Mouse (Mus musculus) 416B (cell line): ENCODE data around the gene Nt5dc3.

Experiments
- DNase-seq: peaks from one replicate; pipeline ENCODE4 v3.0.0; 2011; ENCODE audit warnings: low read depth

Nt5dc3 gene

GRCm38 (mm10) chr10:86779117-86779755 lies 431 bp downstream of the Nt5dc3 start:
- peak; percentile 54 for DNase-seq

- DNase-seq = peak; percentile 27
Measured at GRCm38 (mm10) chr10:86779816-86780500, 1.2 kb downstream of the Nt5dc3 start.

- no peak for DNase-seq
Measured at GRCm38 (mm10) chr10:86781641-86782040, 2.8 kb downstream of the Nt5dc3 start.

GRCm38 (mm10) chr10:86782656-86783055 lies 3.9 kb downstream of the Nt5dc3 start:
- no peak for DNase-seq

GRCm38 (mm10) chr10:86783561-86783960 lies 4.8 kb downstream of the Nt5dc3 start:
- DNase-seq = no peak

- no peak for DNase-seq
Measured at GRCm38 (mm10) chr10:86784126-86784675, 5.4 kb downstream of the Nt5dc3 start.

GRCm38 (mm10) chr10:86785396-86785795 lies 6.6 kb downstream of the Nt5dc3 start:
- DNase-seq = no peak

- no peak for DNase-seq
Measured at GRCm38 (mm10) chr10:86786083-86786482, 7.3 kb downstream of the Nt5dc3 start.

GRCm38 (mm10) chr10:86788193-86788592 lies 9.4 kb downstream of the Nt5dc3 start:
- DNase-seq = no peak

GRCm38 (mm10) chr10:86789146-86789672 lies 10.4 kb downstream of the Nt5dc3 start:
- no peak for DNase-seq

- DNase-seq = no peak
Measured at GRCm38 (mm10) chr10:86791507-86792184, 12.8 kb downstream of the Nt5dc3 start.

GRCm38 (mm10) chr10:86793509-86793951 lies 14.7 kb downstream of the Nt5dc3 start:
- no peak for DNase-seq

GRCm38 (mm10) chr10:86794196-86794595 lies 15.4 kb downstream of the Nt5dc3 start:
- DNase-seq = no peak

GRCm38 (mm10) chr10:86794794-86795535 lies 16.2 kb downstream of the Nt5dc3 start:
- DNase-seq = no peak

GRCm38 (mm10) chr10:86796073-86796741 lies 17.4 kb downstream of the Nt5dc3 start:
- no peak for DNase-seq

- no peak for DNase-seq
Measured at GRCm38 (mm10) chr10:86807362-86807761, 28.6 kb downstream of the Nt5dc3 start.

- DNase-seq = no peak
Measured at GRCm38 (mm10) chr10:86808013-86808758, 29.4 kb downstream of the Nt5dc3 start.

GRCm38 (mm10) chr10:86810000-86810399 lies 31.2 kb downstream of the Nt5dc3 start:
- DNase-seq = no peak

- no peak for DNase-seq
Measured at GRCm38 (mm10) chr10:86810612-86811011, 31.8 kb downstream of the Nt5dc3 start.
